Mouse (Mus musculus): ENCODE measurements at regions not wholly inside any gene's neighbourhood (a gene's known extent, or its start where the extent isn't known, plus 50 kb on each side); places are given as distances from the start of the nearest gene placed in this dataset.

DNA sequence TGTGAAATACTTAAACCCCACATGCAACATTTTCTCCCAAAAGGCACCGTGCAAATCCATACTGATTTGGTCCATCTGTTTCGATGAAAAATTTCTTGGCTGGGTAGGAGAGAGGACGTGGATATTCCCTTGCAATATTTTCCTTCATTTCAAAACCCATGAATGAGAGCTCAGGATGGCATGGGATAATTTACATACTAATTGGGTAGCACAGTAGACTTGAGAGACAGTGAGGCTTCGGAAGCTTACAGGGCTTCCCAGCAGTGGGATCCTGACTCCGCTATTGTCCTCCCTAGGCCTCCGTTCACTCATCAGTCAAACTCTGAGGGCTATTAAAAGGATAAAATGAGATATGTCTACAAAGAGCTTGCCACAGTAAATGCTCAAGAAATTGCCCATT, 59.8 kb downstream of the Sox3 start:
- DNase-seq = no peak

DNA sequence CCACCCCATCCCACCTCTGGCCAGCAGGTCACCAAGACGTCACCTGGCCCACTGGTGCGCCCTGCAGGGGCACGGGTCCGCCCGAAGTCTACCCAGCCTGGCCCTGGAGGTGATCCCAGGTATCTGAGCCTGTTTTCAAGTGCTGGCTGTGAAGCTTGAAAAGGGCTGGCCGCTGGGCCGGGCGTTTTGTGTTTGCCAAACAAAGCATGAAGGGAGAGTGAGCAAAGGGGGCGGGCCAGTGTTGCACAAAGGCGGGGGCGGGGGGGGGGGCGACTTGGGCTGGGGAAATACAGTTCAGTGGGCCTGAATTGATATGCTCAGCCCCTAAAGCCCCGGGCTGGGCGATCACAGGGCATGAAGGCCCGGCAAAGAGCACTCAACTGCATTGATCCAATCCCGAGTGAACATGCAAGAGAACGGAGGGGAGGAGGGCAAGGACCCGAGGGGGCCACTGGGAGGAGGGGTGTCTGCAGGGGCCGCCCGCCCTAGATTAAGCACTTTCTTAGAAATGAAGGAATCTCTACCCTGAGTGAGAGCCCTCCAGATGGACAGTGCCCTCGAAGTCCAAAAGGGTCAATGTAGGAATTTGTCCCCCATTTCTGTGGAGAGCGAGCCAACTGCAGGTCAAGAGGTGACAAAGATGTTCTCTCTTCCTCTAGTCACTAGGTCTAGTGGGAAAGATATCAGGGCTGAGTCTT, 61.8 kb downstream of the Sox3 start:
- DNase-seq = no peak

DNA sequence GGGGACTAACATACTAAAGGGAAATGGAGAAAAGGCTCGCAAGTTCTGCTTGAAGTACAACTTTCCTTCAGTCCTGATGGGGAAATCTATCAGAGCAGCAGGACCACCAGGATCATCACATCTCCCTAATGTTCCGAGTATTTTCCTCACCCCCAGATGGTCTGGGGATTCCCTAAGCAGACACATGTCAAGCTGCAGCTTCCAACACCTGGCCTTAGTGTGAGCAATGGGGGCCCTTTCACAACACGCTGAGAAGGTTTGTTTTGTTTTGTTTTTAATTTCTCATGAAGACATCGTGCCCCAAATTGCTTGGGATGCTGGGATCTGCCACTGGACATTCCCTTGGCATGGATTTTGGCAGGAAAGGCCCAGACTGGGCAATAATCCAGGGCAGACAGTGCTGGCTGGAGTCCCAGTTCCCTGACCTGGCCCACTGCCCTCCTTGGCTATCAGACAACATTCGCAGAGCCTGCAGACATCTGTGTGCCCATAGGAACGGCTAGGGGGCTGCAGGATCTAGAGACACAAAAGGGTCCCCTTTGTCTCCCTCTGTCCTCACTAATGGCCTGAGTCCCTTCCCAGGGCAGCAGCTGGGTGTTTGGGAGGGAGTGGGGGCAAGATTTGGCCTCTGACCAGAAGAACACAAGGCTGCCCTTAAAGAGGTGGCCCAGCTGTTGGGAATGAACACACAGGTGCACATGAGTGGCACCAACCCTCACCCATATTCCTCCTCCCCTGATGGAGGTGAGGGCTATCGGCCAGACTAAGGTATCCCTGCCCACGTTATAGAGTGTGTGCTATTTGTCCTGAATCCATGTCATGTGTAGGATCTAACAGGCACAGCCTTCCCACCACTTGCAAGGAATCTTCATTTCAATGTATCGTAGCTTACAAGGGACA, 67.8 kb downstream of the Sox3 start:
- peak; percentile 4 for DNase-seq

DNA sequence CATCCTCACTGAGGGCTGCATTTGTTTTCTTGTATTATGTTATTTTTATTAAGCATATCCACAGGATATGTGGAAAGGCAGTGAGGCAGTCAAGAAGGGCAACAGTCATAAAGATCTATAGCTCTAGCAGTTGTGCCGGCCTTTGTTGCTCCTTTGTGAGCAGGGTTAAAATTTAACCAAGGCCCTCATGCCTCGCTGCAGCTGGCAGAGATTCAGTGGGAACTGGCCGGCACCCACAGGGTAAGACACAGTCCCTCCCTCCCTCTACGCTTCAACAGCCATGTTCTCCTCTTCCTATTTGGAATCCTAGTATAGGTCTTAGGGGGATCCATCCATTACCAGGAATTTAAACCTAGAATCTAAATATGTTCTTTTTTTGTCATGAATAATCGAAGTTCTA, 94.7 kb downstream of the Sox3 start:
- DNase-seq = no peak

DNA sequence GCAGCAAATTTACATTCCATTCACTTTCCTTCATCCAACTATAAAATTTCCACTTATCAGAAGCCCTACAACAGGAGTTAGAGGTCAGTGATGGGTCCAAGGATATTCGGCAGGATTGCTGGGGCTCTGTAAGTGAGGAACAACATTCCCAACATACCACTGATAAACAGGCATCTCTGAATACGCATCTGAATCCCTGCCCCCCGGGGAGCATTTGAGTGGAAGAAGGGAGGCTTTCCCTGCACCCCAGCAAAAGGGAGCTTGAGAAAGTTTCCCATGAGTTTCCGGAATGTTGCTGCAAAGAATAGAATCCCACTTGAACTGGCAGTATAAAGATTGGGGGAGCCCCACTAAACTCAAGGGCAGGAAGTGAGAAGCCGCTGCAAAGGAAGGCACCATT, 112.5 kb downstream of the Sox3 start:
- no peak for DNase-seq

DNA sequence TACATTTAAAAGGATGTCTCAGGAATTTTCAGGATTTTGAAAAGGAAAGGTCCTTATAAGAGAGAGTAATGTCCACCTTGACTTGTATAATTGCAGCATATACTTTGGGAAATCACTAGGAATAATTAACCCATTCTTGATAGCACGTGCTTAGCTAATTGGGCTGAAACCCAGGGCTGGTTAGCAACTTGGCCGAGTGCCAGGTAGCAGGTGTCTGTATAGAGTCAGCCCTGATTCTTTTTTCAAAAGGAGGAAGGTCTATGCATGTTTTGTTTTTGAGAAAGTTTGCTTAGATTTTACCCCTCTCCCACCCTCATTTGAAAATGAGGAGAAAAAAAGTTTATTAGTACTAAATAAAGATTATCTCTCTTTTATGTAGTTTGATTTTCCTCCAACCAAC, 113.1 kb downstream of the Sox3 start:
- DNase-seq = no peak

DNA sequence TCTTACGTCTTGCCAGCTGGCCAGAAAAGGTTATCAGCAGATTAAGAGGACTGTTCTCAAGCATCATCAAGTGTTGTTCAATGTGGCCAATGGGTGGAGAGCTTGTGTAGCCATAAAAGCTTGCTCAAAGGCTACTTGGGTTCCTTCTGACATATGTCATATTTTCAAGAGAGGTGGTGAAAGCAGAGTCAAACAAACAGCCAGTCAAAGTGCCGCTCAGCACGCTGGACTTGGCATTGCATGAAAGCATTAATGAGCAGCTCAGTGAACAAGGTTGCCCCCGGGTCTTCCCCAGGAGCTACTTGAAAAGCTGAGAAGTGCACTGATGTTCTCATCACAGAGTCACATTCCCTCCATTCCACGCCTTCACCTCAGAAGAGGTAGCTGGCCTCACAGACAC, 119.6 kb downstream of the Sox3 start:
- no peak for DNase-seq

DNA sequence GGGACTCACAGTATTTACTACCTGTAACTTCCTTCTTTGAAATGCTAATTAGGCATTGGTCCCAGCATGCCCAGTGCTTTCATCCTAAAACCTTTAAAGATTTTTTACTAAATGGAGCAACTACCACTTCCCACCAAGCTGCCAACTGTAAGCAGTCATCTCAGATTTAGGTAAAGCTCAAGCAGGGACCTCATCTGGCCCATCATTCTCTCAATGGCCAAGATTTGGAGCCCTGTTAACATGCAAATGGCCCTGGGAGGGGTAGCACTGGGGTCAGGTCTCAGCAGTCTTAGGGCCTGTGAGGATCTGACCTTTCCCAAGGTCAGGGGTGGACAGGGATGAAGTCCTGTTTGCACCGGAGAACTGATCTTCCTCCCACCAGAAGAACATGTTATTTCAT, 120.8 kb downstream of the Sox3 start:
- DNase-seq = no peak

DNA sequence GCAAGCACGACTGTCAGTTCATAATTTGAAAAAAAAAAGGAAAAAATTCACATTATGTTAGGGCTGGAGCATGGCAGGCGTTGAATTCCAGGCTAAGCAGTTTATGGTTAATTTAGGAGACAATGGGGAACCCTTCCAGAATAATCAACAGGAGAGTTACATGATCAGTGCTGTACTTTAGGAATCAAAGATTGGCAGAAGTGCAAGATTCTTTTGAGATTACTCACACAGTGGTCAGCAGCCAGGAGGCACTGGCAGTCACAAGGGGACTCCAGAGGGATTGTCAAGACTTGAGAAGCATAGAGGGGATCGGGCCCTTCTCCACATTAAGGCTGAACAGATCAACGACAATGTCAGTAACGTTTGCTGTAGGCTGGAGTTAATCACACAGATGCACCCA, 142.8 kb downstream of the Sox3 start:
- no peak for DNase-seq

DNA sequence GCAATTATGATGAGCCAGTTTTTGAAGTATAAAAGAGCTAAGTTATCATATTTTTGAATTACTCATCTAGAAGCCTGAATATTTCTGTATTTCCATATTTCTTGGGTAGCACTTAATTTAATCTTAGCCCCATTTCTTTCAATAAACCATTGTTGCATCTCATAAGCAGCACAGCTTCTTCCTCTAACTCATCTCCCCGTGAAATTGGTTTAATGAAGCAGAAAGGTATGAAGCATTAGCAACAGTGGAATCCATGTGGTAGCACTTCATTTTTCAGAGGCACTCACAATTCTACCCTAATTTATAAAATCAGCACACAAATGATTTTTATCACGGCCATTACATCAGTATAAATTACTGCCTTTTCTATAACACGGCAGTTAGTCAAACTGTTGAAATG, 149.3 kb downstream of the Sox3 start:
- no peak for DNase-seq

DNA sequence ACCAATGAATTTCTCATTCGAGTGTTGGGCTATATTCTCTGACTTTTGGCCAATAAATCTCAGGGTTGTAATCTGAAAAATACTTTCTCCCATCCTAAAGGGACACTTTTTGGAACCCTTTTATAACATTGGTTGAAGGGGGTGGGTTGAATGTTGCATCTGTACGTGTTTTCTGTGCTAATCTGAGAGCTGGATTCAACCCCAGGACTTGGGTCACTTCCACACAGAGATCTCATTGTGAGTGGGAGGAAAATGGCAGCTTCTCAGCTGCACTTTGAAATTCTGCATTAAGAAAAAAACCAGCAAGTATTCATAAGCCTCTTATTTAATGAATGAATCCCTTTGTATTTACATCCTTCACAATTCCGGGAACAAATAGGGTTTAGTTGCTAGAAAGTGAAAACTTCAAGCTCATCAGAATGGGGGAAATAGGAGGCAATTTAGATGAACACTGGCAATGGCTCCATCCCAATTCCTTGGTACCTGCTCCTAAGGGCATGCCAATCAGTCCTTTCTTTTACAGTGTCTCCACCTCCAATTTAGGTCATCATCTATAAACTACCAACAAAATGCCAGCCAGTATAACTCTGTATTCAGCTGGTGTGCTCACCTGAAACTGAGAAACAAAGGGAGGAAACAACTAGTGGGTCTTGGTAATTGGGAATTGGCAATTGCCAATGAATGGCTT, 150.1 kb downstream of the Sox3 start:
- DNase-seq = no peak

DNA sequence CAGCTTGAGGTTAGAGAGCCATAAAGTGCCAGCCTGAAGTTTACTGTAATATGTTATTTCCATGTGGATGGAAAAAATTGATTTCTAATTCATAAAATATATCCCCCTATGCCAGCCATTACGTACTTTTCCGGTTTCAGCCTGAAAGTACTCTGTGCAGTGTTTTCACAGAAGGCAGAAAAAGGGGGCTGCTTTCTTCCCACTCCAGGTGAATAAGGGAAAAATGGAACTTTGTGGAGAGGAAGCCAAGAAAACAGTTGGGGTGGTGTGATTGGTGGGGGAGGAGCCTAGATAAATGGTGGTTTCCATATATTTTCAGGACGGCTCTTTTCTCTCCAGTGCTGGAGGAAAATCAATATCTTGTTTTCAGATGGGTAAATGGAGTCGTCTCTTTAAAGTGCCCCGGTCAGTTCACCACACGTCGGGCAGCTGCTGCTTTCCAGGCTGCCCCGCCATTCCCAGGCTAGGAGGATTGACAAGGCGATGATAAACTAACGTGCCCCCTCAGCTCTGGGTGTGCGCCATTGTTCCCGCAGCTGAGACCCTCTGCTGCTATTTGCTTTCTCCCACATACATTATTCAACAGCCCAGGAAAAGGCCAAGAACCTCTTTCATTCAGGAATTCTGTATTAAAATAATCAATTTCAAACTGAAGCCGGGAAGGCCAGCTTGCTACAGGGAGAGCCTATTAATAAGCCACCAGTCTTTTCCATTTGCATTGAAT, 127.1 kb upstream of the Atp11c start:
- no peak for DNase-seq

DNA sequence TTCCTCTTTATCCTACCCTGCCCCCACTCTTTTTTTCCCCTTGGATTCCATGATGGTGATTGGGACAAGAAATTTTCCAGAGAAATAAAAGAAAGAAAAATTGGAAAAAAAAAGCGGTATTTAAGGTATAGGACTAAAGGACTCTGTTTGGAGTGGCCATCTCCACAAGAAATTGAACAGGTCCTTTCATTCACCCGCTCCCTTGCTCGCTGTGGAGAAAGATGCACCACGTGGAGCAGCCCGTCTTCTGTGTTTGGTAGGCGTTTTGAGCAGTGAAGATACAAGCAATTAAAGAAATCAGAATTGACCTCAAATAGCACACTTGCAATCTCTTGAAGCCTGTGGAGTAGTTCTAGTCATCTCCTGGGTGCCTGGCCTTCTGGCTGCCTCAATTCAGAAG, 126.3 kb upstream of the Atp11c start:
- no peak for DNase-seq

DNA sequence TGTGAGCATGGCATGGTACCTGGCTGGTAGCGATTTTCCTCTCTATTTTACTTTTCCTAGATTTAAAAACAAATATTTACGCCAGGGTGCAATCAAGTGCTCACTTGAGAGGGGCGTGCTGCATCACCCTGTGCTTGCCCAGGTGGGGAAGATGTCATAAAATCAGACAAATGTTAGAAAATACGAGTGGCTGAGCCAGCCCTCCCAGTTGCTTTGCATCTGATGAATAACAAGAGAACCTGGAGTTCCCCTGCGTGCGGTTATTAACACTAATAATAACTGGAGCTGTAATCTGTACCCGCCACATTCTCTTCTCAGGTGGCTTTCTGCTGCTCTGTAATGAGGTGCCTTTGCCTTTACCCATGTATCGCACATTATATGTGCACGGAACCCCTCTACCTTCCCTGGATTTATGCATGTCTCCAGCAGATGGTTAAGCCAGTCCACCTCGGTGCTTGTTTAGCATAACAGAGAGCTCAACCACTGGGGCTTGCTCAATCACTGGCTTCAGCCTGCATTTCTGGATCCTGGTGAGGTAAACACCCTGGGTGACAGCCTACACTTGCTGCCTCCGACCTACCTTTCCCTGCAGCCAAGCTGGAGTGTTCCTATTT, 125.8 kb upstream of the Atp11c start:
- no peak for DNase-seq

DNA sequence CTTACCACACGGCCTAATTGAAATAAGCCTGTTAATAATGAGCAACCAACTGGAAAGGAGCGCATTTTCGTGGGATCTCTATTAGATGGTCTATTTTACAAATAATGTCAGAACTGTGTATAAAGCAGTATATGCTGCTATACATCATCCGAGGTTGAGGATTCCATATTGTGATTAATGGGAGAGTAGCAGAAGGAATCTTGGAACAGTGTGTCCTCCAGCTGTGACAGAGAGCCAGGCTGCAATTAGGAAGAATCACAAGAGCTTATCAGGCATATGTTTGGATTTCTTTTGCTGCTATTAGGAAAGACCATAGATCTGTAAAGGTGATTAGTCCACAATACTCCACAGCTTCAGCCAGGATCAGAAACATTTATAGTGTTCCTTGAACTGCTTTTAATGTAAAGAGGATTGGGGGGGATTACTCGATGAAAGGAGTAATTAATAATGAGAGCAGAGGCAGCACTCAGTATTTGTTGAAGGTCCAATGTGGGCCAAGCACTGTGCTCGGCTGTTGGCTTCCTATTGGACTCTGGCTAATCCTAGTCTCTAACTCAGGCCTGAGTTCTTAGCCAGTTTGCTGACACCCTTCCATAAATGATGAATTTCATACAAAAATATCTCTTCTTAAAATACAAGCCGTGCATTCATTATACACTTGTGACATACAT, 88.7 kb upstream of the Atp11c start:
- no peak for DNase-seq

DNA sequence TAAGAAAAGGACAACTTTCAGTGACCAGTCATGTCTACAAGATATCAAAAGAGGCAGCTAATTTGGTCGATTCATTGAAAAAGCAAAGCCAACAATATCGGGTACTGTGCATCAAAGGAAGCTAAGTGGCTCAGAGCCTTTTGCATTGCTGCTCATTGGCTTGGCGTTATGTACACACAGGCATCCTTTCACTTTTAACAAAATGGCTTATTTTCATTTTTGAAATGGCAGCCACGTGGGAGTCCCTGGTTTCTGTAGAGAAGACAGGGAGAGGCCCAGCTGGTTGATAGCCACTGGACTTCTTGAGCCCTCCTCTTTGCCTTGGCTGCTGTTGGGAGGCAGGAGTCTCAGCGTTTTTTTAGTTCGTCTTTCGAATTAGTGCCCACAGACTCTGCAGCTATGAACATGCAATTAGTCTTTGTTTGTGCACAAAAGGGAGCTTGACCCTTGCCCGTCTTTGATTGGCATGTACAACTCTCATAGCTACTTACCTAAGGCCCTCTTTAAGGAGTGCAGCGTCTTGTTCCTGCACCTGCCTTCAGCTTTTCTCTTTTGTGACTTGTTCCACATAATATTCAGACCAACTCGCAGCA, 52.3 kb upstream of the Atp11c start:
- DNase-seq = no peak

All from right cerebral cortex, postnatal 25 days (tissue).